Mouse (Mus musculus) thymus, adult 2 months (tissue): ENCODE results near the gene Hoxc13. TPM values are rescaled to one million over a fixed set of nuclear protein-coding genes. Genes with fewer than 3 reads are reported as not detected.

Source experiments
- DNase-seq: peaks from one replicate; pipeline ENCODE4 v3.0.0; 2021
- H3K27ac ChIP-seq: fragments of 200-500 bp; 2 replicates; pipeline ENCODE4 v1.5.1; 2012; ENCODE audit warnings: low read length, control low read depth; ENCODE audit not compliant: control insufficient read depth, insufficient read depth
- H3K27me3 ChIP-seq: fragments of 200-500 bp; 2 replicates; pipeline ENCODE4 v1.6.1; 2012; ENCODE audit warnings: mild to moderate bottlenecking, low read length, moderate library complexity, mixed read lengths; ENCODE audit not compliant: control insufficient read depth, insufficient read depth
- H3K36me3 ChIP-seq: fragments of 200-500 bp; 2 replicates; pipeline ENCODE4 v1.6.1; 2012; ENCODE audit warnings: mild to moderate bottlenecking, low read length, moderate library complexity; ENCODE audit not compliant: control insufficient read depth, insufficient read depth
- H3K4me1 ChIP-seq: fragments of 200-500 bp; replicated peaks from 2 replicates; pipeline ENCODE4 v1.6.1; 2012; ENCODE audit warnings: low read length; ENCODE audit not compliant: control insufficient read depth, insufficient read depth
- H3K4me3 ChIP-seq: fragments of 200-500 bp; 2 replicates; pipeline ENCODE4 v1.5.1; 2012; ENCODE audit warnings: mild to moderate bottlenecking, low read length, control low read depth, moderate library complexity; ENCODE audit not compliant: control insufficient read depth, insufficient read depth
- CTCF ChIP-seq: fragments of 200-500 bp; IDR thresholded peaks from 2 replicates; pipeline ENCODE4 v1.5.1; 2012; ENCODE audit warnings: mild to moderate bottlenecking, control low read depth, low read length, moderate library complexity, borderline replicate concordance; ENCODE audit not compliant: control insufficient read depth, poor library complexity, insufficient read depth; ENCODE audit errors: extremely low read depth
- POLR2A ChIP-seq: fragments of 200-500 bp; IDR thresholded peaks from 2 replicates; pipeline ENCODE4 v1.6.1; 2012; ENCODE audit warnings: mild to moderate bottlenecking, low read length, control low read depth, moderate library complexity; ENCODE audit not compliant: control insufficient read depth, poor library complexity, insufficient read depth; ENCODE audit errors: extremely low read depth
- WGBS: fragments of 180-500 bp; shearing (Covaris S2); methylation state at CpG from one replicate; pipeline ENCODE4 v1.1.7; 2018; 5-methylcytosine and 5-hydroxymethylcytosine counted together
- polyA plus RNA-seq: library from polyadenylated mRNA; depleted of rRNA; stranded (reverse); fragments of >200 nt; gene quantifications from 2 replicates; pipeline ENCODE4 v1.2.3, GENCODE M21; 2012

Gene Hoxc13
- polyA plus RNA-seq, 1 experiment: not detected

- Histone ChIP-seq H3K4me3 (no peak within 1 kb of the TSS), H3K27me3 (peaks cover 45% of the 10 kb centered on the region), H3K36me3 (no peaks in the 10 kb centered on the region), H3K4me1 (no peaks in the 10 kb centered on the region), H3K27ac (no peak within 1 kb of the TSS)
- 7% methylated on average over 57 of the region's 57 CpGs for WGBS
- TF ChIP-seq POLR2A: no peak
- TF ChIP-seq CTCF: no peak
- DNase-seq: no peak
Observed at GRCm38 (mm10) chr15:102954192-102955006, 33.5 kb downstream of the Hoxc13 start, which contains the start of gene Hoxc11. Hoxc11 (plus strand) TSS chr15:102954427.

GRCm38 (mm10) chr15:102955007-102955382, 34.1 kb downstream of the Hoxc13 start:
- TF ChIP-seq CTCF (no peak), POLR2A (no peak)
- 6% methylated on average over 28 of the region's 28 CpGs for WGBS
- DNase-seq: no peak
- H3K27me3 ChIP-seq: peaks cover 43% of the 10 kb centered on the region
- H3K4me1 ChIP-seq: no peaks in the 10 kb centered on the region
- no peak overlapping the region for H3K27ac ChIP-seq
- no peaks in the 10 kb centered on the region for H3K36me3 ChIP-seq
- no peak overlapping the region for H3K4me3 ChIP-seq

GRCm38 (mm10) chr15:102955833-102956640, 35.1 kb downstream of the Hoxc13 start:
- no peaks in the 10 kb centered on the region for H3K4me1 ChIP-seq
- TF ChIP-seq CTCF (no peak), POLR2A (no peak)
- H3K27me3 ChIP-seq: peaks cover 40% of the 10 kb centered on the region
- no peaks in the 10 kb centered on the region for H3K36me3 ChIP-seq
- no peak for DNase-seq
- H3K4me3 ChIP-seq: no peak overlapping the region
- no peak overlapping the region for H3K27ac ChIP-seq
- 5% methylated on average over 40 of the region's 40 CpGs for WGBS

- no peak for DNase-seq
Observed at GRCm38 (mm10) chr15:102956906-102957305, 36.0 kb downstream of the Hoxc13 start.

GRCm38 (mm10) chr15:102959663-102960191, 38.8 kb downstream of the Hoxc13 start:
- TF ChIP-seq POLR2A (no peak), CTCF (no peak)
- no peak overlapping the region for H3K27ac ChIP-seq
- H3K36me3 ChIP-seq: no peaks in the 10 kb centered on the region
- no peaks in the 10 kb centered on the region for H3K4me1 ChIP-seq
- 6% methylated on average over 13 of the region's 13 CpGs for WGBS
- H3K27me3 ChIP-seq: peaks cover 44% of the 10 kb centered on the region
- no peak overlapping the region for H3K4me3 ChIP-seq
- no peak for DNase-seq

More at GRCm38 (mm10) chr15:102956906-102957305, 36.0 kb downstream of the Hoxc13 start:
- H3K36me3 ChIP-seq: no peaks in the 10 kb centered on the region
- no peak for TF ChIP-seq CTCF
- no peak for TF ChIP-seq POLR2A
- H3K4me1 ChIP-seq: no peaks in the 10 kb centered on the region
- 11% methylated on average over 12 of the region's 12 CpGs for WGBS
- H3K27me3 ChIP-seq: peaks cover 39% of the 10 kb centered on the region
- H3K27ac ChIP-seq: no peak overlapping the region
- no peak overlapping the region for H3K4me3 ChIP-seq

GRCm38 (mm10) chr15:102961728-102962127, 40.8 kb downstream of the Hoxc13 start:
- Histone ChIP-seq H3K4me1 (no peaks in the 10 kb centered on the region), H3K27ac (no peak overlapping the region), H3K36me3 (no peaks in the 10 kb centered on the region), H3K4me3 (no peak overlapping the region), H3K27me3 (peaks cover 44% of the 10 kb centered on the region)
- DNase-seq: no peak
- TF ChIP-seq POLR2A: no peak
- no peak for TF ChIP-seq CTCF
- 10% methylated on average over 6 of the region's 6 CpGs for WGBS
